Mouse (Mus musculus) lung, embryonic 15.5 days (tissue): ENCODE results near the gene Treml4. TPM values are rescaled to one million over a fixed set of nuclear protein-coding genes. Genes with fewer than 3 reads are reported as not detected.
"Not testable (repeated sequence)": the region's sequence is repeated elsewhere in the genome, so short reads cannot be mapped to it uniquely, and the experiment has no call there.

Experiments used
- ATAC-seq: fragments of 200-750 bp; cut with Nextera tagmentation; 2 replicates; pipeline ENCODE4 v1.8.0; 2017; ENCODE audit warnings: moderate number of reproducible peaks, borderline replicate concordance; ENCODE audit not compliant: low FRiP score, low TSS enrichment; ENCODE audit errors: extremely low read depth
- H3K27ac ChIP-seq: fragments of 300-500 bp; sonication (generic); 2 replicates; pipeline ENCODE4 v1.5.1; 2015; ENCODE audit warnings: moderate library complexity, mild to moderate bottlenecking, inconsistent platforms
- H3K27me3 ChIP-seq: fragments of 300-500 bp; sonication (generic); 2 replicates; pipeline ENCODE4 v1.6.1; 2015; ENCODE audit warnings: inconsistent platforms
- H3K36me3 ChIP-seq: fragments of 300-500 bp; sonication (generic); 2 replicates; pipeline ENCODE4 v1.6.1; 2015; ENCODE audit warnings: inconsistent platforms
- H3K4me1 ChIP-seq: fragments of 300-500 bp; sonication (generic); 2 replicates; pipeline ENCODE4 v1.6.1; 2015; ENCODE audit warnings: inconsistent platforms
- H3K4me2 ChIP-seq: fragments of 300-500 bp; sonication (generic); 2 replicates; pipeline ENCODE4 v1.6.1; 2015; ENCODE audit warnings: inconsistent platforms, mild to moderate bottlenecking, moderate library complexity
- H3K4me3 ChIP-seq: fragments of 300-500 bp; sonication (generic); 2 replicates; pipeline ENCODE4 v1.5.1; 2015; ENCODE audit warnings: mild to moderate bottlenecking, inconsistent platforms
- H3K9ac ChIP-seq: fragments of 300-500 bp; sonication (generic); 2 replicates; pipeline ENCODE4 v1.6.1; 2015; ENCODE audit warnings: inconsistent platforms
- H3K9me3 ChIP-seq: fragments of 300-500 bp; sonication (generic); 2 replicates; pipeline ENCODE4 v1.6.1; 2016; ENCODE audit warnings: inconsistent platforms
- WGBS: fragments of 180-500 bp; shearing (Covaris S2); methylation state at CpG from one replicate; pipeline ENCODE4 v1.1.7; 2015; 5-methylcytosine and 5-hydroxymethylcytosine counted together
- polyA plus RNA-seq: library from polyadenylated mRNA; unstranded; fragments of >200 nt; fragmentation: Nextera tagmentation; extraction: Ambion mirVana; gene quantifications from 2 replicates; pipeline ENCODE4 v1.2.1, GENCODE M21; 2015

Treml4 gene
- polyA plus RNA-seq, 1 experiment from 2014 or later = 0.37 TPM

GRCm38 (mm10) chr17:48312124-48312523 lies 48.0 kb downstream of the Treml4 start:
- no peak for ATAC-seq
- no peaks in the 10 kb centered on the region for H3K27me3 ChIP-seq
- 74% methylated on average over 2 of the region's 2 CpGs for WGBS

GRCm38 (mm10) chr17:48315905-48316579 lies 51.9 kb downstream of the Treml4 start, which contains the start of gene B430306N03Rik:
TSS of gene B430306N03Rik (plus strand) at chr17:48316141.
- WGBS = 82% methylated on average over 3 of the region's 3 CpGs
- H3K27me3 ChIP-seq, H3K9me3 ChIP-seq, H3K27ac ChIP-seq, H3K4me2 ChIP-seq, H3K4me1 ChIP-seq, H3K9ac ChIP-seq, H3K4me3 ChIP-seq, H3K36me3 ChIP-seq, ATAC-seq: not testable (repeated sequence)

More at GRCm38 (mm10) chr17:48312124-48312523, 48.0 kb downstream of the Treml4 start:
- H3K4me1 ChIP-seq = no peaks in the 10 kb centered on the region
- H3K4me3 ChIP-seq = no peak overlapping the region
- H3K9me3 ChIP-seq = no peaks in the 10 kb centered on the region
- H3K27ac ChIP-seq = no peak overlapping the region
- H3K4me2 ChIP-seq = no peak overlapping the region
- no peaks in the 10 kb centered on the region for H3K36me3 ChIP-seq
- H3K9ac ChIP-seq = no peak overlapping the region

- no peak overlapping the region for H3K9ac ChIP-seq
- no peaks in the 10 kb centered on the region for H3K9me3 ChIP-seq
- no peaks in the 10 kb centered on the region for H3K27me3 ChIP-seq
- no peaks in the 10 kb centered on the region for H3K4me1 ChIP-seq
- no peak overlapping the region for H3K27ac ChIP-seq
- H3K36me3 ChIP-seq = no peaks in the 10 kb centered on the region
- WGBS = 87% methylated on average over 1 of the region's 1 CpGs
- H3K4me2 ChIP-seq = no peak overlapping the region
- ATAC-seq = no peak
- H3K4me3 ChIP-seq = no peak overlapping the region
Observed at GRCm38 (mm10) chr17:48318686-48319085, 54.6 kb downstream of the Treml4 start.

- no peaks in the 10 kb centered on the region for H3K27me3 ChIP-seq
- H3K4me1 ChIP-seq = no peaks in the 10 kb centered on the region
- ATAC-seq = no peak
- 58% methylated on average over 2 of the region's 2 CpGs for WGBS
- H3K27ac ChIP-seq = no peak overlapping the region
- no peaks in the 10 kb centered on the region for H3K9me3 ChIP-seq
- H3K4me3 ChIP-seq = no peak overlapping the region
- no peak overlapping the region for H3K9ac ChIP-seq
- H3K36me3 ChIP-seq = no peaks in the 10 kb centered on the region
- no peak overlapping the region for H3K4me2 ChIP-seq
Observed at GRCm38 (mm10) chr17:48321279-48321678, 57.2 kb downstream of the Treml4 start.

- no peaks in the 10 kb centered on the region for H3K27me3 ChIP-seq
- no peak for ATAC-seq
- H3K27ac ChIP-seq = no peak overlapping the region
- H3K4me3 ChIP-seq = no peak overlapping the region
- H3K9me3 ChIP-seq = no peaks in the 10 kb centered on the region
- no peak overlapping the region for H3K9ac ChIP-seq
- H3K4me2 ChIP-seq = no peak overlapping the region
- no peaks in the 10 kb centered on the region for H3K36me3 ChIP-seq
- WGBS = 71% methylated on average over 3 of the region's 3 CpGs
- H3K4me1 ChIP-seq = no peaks in the 10 kb centered on the region
Observed at GRCm38 (mm10) chr17:48323236-48323635, 59.1 kb downstream of the Treml4 start.

- ATAC-seq = no peak
- H3K9ac ChIP-seq = no peak overlapping the region
- no peaks in the 10 kb centered on the region for H3K27me3 ChIP-seq
- H3K9me3 ChIP-seq = no peaks in the 10 kb centered on the region
- H3K27ac ChIP-seq = no peak overlapping the region
- no peaks in the 10 kb centered on the region for H3K36me3 ChIP-seq
- WGBS = 87% methylated on average over 5 of the region's 5 CpGs
- H3K4me1 ChIP-seq = no peaks in the 10 kb centered on the region
- H3K4me3 ChIP-seq = no peak overlapping the region
- no peak overlapping the region for H3K4me2 ChIP-seq
Observed at GRCm38 (mm10) chr17:48324258-48324657, 60.2 kb downstream of the Treml4 start.

Other genes starting within 250 kb of the Treml4 start
- not detected in 2 replicates for gene 1700122O11Rik, start 226.0 kb upstream of the Treml4 start, polyA plus RNA-seq
- not detected in 2 replicates for gene 1700067P10Rik, start 175.0 kb upstream of the Treml4 start, polyA plus RNA-seq
- gene 9830107B12Rik, start 118.0 kb upstream of the Treml4 start, polyA plus RNA-seq = not detected in 2 replicates
- gene A530064D06Rik, start 97.0 kb upstream of the Treml4 start, polyA plus RNA-seq = 0.09 TPM in 1 of 2 replicates, not detected in the other
- gene Trem1, start 31.5 kb upstream of the Treml4 start, polyA plus RNA-seq = 0.30 and 0.40 TPM in 2 replicates
- gene Trem3, start 16.5 kb upstream of the Treml4 start, polyA plus RNA-seq = 0.38 and 0.55 TPM in 2 replicates
- gene Treml2, start 35.2 kb downstream of the Treml4 start, polyA plus RNA-seq = 0.21 and 0.62 TPM in 2 replicates
- 0.39 and 0.43 TPM in 2 replicates for gene B430306N03Rik, start 51.8 kb downstream of the Treml4 start, polyA plus RNA-seq
- 3.4 and 4.7 TPM in 2 replicates for gene Trem2, start 82.1 kb downstream of the Treml4 start, polyA plus RNA-seq
- gene Treml1, start 95.6 kb downstream of the Treml4 start, polyA plus RNA-seq = 2.7 and 2.9 TPM in 2 replicates
- 17.0 and 19.9 TPM in 2 replicates for gene Nfya, start 145.6 kb downstream of the Treml4 start, polyA plus RNA-seq
- gene Oard1, start 145.7 kb downstream of the Treml4 start, polyA plus RNA-seq = 70.6 and 75.7 TPM in 2 replicates
- 7.5 and 8.7 TPM in 2 replicates for gene Apobec2, start 168.6 kb downstream of the Treml4 start, polyA plus RNA-seq
- 3.6 and 3.8 TPM in 2 replicates for gene Tspo2, start 187.2 kb downstream of the Treml4 start, polyA plus RNA-seq
- gene Unc5cl, start 190.6 kb downstream of the Treml4 start, polyA plus RNA-seq = 2.0 and 2.4 TPM in 2 replicates